Mouse (Mus musculus) neural tube, embryonic 15.5 days (tissue): ENCODE measurements at regions not wholly inside any gene's neighbourhood (a gene's known extent, or its start where the extent isn't known, plus 50 kb on each side); places are given as distances from the start of the nearest gene placed in this dataset.
A peak's percentile ranks its signal among the peaks of the same experiment; 100 is the strongest.

Source experiments
- ATAC-seq: fragments of 200-750 bp; cut with Nextera tagmentation; 2 replicates; pipeline ENCODE4 v1.8.0; 2017; ENCODE audit warnings: mild to moderate bottlenecking, moderate TSS enrichment, moderate library complexity; ENCODE audit not compliant: low FRiP score
- H3K27ac ChIP-seq: fragments of 300-500 bp; sonication (generic); replicated peaks from 2 replicates; pipeline ENCODE4 v1.5.1; 2015; ENCODE audit warnings: mild to moderate bottlenecking, inconsistent platforms
- H3K27me3 ChIP-seq: fragments of 300-500 bp; sonication (generic); replicated peaks from 2 replicates; pipeline ENCODE4 v1.6.1; 2015; ENCODE audit warnings: inconsistent platforms
- H3K36me3 ChIP-seq: fragments of 300-500 bp; sonication (generic); 2 replicates; pipeline ENCODE4 v1.6.1; 2015; ENCODE audit warnings: inconsistent platforms
- H3K4me1 ChIP-seq: fragments of 300-500 bp; sonication (generic); 2 replicates; pipeline ENCODE4 v1.6.1; 2015; ENCODE audit warnings: inconsistent platforms
- H3K4me2 ChIP-seq: fragments of 300-500 bp; sonication (generic); 2 replicates; pipeline ENCODE4 v1.6.1; 2015; ENCODE audit warnings: inconsistent platforms, mild to moderate bottlenecking, moderate library complexity
- H3K4me3 ChIP-seq: fragments of 300-500 bp; sonication (generic); replicated peaks from 2 replicates; pipeline ENCODE4 v1.5.1; 2015; ENCODE audit warnings: mild to moderate bottlenecking, inconsistent platforms
- H3K9ac ChIP-seq: fragments of 300-500 bp; sonication (generic); replicated peaks from 2 replicates; pipeline ENCODE4 v1.6.1; 2015; ENCODE audit warnings: mild to moderate bottlenecking, inconsistent platforms
- H3K9me3 ChIP-seq: fragments of 300-500 bp; sonication (generic); replicated peaks from 2 replicates; pipeline ENCODE4 v1.6.1; 2016; ENCODE audit warnings: inconsistent platforms
- WGBS: fragments of 180-500 bp; shearing (Covaris S2); methylation state at CpG from one replicate; pipeline ENCODE4 v1.1.7; 2015; ENCODE audit warnings: mixed read lengths; 5-methylcytosine and 5-hydroxymethylcytosine counted together

DNA sequence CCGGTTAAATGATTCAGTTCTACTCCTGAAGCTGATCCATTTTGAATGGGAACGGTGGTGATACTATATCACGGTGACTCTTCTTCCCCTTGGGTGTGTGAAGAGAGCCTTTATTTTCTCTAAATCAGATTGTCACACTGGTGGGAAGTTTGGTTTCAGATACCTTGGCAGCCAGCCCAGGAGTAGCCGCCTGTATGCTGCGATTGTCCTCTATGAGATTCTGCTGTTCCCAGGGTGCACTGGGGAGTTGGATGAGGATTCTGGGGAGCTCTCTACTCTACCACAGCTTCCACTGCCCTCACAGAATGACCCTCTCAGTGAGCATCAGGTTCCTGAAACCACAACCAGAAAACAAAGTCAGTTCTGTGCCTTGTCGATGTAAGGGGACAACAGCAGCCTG is 104.0 kb upstream of the Rapgef5 start:
- Histone ChIP-seq H3K9me3 (no peaks in the 10 kb centered on the region), H3K4me3 (no peak overlapping the region), H3K36me3 (no peaks in the 10 kb centered on the region), H3K4me1 (peaks cover 5% of the 10 kb centered on the region; the same call in 1 of the 2 replicates), H3K27ac (no peak overlapping the region), H3K27me3 (no peaks in the 10 kb centered on the region), H3K4me2 (no peak overlapping the region), H3K9ac (no peak overlapping the region)
- WGBS: 47% methylated on average over 6 of the region's 6 CpGs
- peak; percentile 35 for ATAC-seq

DNA sequence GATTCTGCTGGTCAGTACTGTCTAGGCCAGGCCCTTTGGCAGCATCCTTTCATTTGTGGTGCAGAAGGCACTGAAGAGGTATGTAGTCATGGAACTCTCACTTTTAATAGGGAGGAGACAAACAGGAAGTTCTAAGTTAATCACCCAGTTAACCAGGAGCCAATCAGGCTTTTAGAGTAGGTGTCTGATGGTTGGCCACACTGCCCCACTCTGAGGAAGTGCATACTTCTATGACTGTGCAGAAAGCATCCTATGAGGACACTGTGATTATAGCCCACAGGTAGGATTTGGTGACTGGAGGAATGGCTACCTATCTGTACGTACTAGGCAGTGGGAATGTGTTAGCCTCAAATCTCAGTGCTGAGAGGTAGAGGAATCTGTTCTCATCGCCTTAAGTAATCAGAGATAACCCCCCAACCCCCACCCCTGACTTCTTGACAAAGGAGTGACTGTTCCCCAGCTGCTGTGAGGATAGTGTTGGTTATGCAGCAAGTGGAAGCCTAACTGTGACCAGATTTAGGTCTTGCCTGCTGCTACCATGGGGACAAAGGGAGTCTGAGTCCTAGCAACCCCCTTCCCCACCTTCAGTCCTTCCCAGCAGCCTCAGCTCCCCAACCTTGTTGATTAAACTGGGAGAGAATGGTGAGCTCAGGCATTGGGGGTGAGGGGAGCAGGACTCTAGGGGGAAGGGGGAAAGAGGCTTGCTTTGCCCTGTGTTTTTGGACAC is 103.3 kb upstream of the Rapgef5 start:
- no peaks in the 10 kb centered on the region for H3K36me3 ChIP-seq
- no peak overlapping the region for H3K4me3 ChIP-seq
- no peak overlapping the region for H3K27ac ChIP-seq
- no peak overlapping the region for H3K4me2 ChIP-seq
- no peaks in the 10 kb centered on the region for H3K9me3 ChIP-seq
- peaks cover 5% of the 10 kb centered on the region; the same call in 1 of the 2 replicates for H3K4me1 ChIP-seq
- 78% methylated on average over 2 of the region's 2 CpGs for WGBS
- peak; percentile 28; the same call in 1 of the 2 replicates for ATAC-seq
- no peaks in the 10 kb centered on the region for H3K27me3 ChIP-seq
- no peak overlapping the region for H3K9ac ChIP-seq

DNA sequence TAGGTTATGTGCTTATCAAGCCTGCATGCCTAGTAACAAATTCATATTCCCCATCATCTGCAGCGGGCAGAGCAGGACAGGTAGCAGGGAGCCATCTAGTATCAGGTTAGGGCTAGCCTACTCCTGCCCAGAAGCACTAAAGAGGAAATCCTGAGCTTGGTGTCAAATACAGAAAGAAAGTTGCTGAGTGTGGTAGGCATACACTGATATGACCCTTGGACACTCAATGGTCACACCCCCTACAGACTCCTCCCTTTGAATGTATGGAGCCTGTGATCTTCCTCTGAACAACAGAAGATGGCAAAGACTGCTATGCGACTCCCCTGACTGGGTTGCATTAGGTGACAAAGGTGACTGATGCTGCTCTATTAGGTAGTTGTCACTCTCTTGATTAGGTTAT is 102.3 kb upstream of the Rapgef5 start:
- Histone ChIP-seq H3K4me2 (no peak overlapping the region), H3K36me3 (no peaks in the 10 kb centered on the region), H3K4me1 (peaks cover 5% of the 10 kb centered on the region; the same call in 1 of the 2 replicates), H3K9me3 (no peaks in the 10 kb centered on the region), H3K27ac (no peak overlapping the region), H3K4me3 (no peak overlapping the region), H3K9ac (no peak overlapping the region), H3K27me3 (no peaks in the 10 kb centered on the region)
- ATAC-seq: no peak
- 94% methylated on average over 2 of the region's 2 CpGs for WGBS

DNA sequence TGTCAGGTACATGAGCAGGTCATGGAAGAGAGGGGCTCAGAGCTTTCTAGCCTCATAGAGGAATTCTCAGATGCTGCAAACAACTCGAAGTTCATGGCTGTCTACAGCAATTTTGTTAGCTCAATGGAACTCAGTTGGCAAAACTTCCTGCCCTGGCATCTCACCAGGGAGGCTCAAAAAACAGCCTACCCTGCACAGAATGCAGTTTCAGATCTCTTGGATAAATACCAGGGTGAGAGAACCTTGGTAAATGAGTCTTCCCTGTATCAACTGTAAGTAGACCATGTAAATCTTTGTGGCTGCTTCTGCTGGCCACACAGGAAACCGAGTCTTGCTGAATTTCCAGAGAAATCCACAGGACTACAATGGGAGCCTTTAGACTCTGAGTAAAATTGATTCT is 101.1 kb upstream of the Rapgef5 start:
- 78% methylated on average over 2 of the region's 2 CpGs for WGBS
- Histone ChIP-seq H3K27ac (no peak overlapping the region), H3K36me3 (no peaks in the 10 kb centered on the region), H3K4me1 (peaks cover 5% of the 10 kb centered on the region; the same call in 1 of the 2 replicates), H3K9me3 (no peaks in the 10 kb centered on the region), H3K4me3 (no peak overlapping the region), H3K4me2 (no peak overlapping the region), H3K9ac (no peak overlapping the region), H3K27me3 (no peaks in the 10 kb centered on the region)
- no peak for ATAC-seq

GRCm38 (mm10) chr12:117417991-117418390 is 98.3 kb upstream of the Rapgef5 start:
- no peak overlapping the region for H3K9ac ChIP-seq
- WGBS: 91% methylated on average over 4 of the region's 4 CpGs
- H3K27ac ChIP-seq: no peak overlapping the region
- no peak for ATAC-seq
- H3K27me3 ChIP-seq: no peaks in the 10 kb centered on the region
- no peaks in the 10 kb centered on the region for H3K36me3 ChIP-seq
- H3K4me1 ChIP-seq: no peaks in the 10 kb centered on the region
- no peak overlapping the region for H3K4me2 ChIP-seq
- H3K4me3 ChIP-seq: no peak overlapping the region
- H3K9me3 ChIP-seq: no peaks in the 10 kb centered on the region

DNA sequence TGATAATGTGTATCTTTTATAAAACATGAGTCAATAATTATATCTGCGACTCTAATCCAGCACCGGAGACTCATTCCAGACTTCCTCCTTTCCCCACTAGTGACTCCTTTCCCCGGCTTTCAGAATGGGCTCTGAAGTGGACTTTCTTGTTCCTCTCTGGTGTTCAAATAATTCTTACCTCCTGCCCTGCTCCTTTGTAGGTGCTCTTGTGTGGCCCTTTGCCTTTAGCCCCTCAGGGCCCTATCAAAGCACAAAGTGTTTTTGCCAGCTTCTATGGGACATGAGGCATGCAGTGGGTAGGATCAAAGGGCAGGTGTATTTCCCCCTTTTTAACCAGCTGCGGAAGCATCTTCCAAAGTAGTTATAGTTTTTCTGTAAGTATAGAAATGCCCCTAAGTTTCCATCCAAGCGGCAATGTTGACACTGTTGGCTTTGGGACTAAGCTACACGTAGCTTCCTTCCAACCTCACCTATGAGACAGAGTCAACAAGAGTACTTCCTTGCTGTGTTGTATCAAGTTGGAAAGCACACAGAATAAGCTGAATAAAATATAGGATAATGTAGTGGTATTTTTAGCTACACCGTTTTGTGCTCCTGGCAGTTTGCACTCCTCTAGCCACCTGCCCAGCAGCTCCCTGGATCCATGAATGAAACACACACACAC is 93.8 kb upstream of the Rapgef5 start:
- ATAC-seq: no peak
- no peak overlapping the region for H3K9ac ChIP-seq
- H3K27ac ChIP-seq: no peak overlapping the region
- H3K4me1 ChIP-seq: no peaks in the 10 kb centered on the region
- no peak overlapping the region for H3K4me3 ChIP-seq
- no peaks in the 10 kb centered on the region for H3K27me3 ChIP-seq
- H3K9me3 ChIP-seq: no peaks in the 10 kb centered on the region
- H3K36me3 ChIP-seq: no peaks in the 10 kb centered on the region
- 87% methylated on average over 7 of the region's 7 CpGs for WGBS
- no peak overlapping the region for H3K4me2 ChIP-seq

DNA sequence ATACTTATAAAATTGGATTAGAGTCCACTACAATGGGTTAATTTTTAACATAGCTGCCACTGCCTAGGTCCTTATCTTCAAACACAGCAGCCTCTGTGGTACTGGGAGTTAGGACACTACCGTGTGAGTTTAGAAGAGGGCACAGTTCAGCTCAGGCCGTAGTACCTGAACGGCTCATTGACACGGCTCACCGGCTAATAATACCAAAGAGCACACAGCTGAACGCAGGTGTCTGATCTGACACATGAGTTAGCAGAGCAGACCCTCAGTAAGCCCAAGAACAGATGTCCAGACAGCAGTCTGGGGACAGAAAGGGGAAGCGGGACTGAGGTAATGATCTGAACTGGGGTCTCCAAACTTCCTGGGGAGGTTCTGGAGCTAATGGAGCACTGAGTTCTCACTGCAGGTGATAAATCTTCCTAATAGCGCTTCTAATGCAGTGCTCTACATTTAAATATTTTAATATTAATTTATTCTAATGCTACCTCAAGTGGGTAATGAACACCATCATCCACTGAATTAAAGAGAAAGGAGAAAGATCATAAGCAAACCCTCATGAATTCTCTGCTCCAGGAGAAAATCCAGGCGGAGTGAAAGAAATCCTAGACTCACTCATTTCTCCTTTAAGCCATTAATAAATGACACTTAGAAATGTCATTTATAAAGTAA is 90.8 kb upstream of the Rapgef5 start:
- no peak for ATAC-seq
- 48% methylated on average over 9 of the region's 9 CpGs for WGBS

DNA sequence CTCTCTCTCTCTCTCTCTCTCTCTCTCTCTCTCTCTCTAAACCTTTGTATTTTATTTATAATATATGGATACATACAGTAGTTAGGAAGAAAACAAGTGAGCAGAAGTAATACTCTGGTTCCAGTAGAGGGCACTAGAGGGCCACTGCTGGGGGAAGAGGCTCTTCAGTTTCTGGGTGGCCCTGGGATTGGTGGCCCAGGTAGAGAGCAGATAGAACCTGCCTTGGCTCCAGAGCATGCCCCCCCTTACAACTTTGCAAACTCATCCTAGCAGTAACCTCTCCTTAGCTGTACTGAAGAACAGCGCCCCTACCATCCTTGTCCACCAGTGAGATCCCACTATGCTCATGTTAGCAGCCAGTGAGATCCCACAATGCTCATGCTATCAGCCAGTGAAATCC is 88.8 kb upstream of the Rapgef5 start:
- Histone ChIP-seq H3K36me3 (no peaks in the 10 kb centered on the region), H3K4me2 (no peak overlapping the region), H3K27me3 (no peaks in the 10 kb centered on the region), H3K4me3 (no peak overlapping the region), H3K4me1 (no peaks in the 10 kb centered on the region), H3K9me3 (no peaks in the 10 kb centered on the region), H3K27ac (no peak overlapping the region), H3K9ac (no peak overlapping the region)
- 27% methylated on average over 1 of the region's 1 CpGs for WGBS
- 0 out of 2 replicates have a peak, but pooled peaks have one; percentile 53 for ATAC-seq

More for the DNA sequence above, 90.8 kb upstream of the Rapgef5 start:
- no peak overlapping the region for H3K4me3 ChIP-seq
- H3K27ac ChIP-seq: no peak overlapping the region
- H3K27me3 ChIP-seq: no peaks in the 10 kb centered on the region
- H3K36me3 ChIP-seq: no peaks in the 10 kb centered on the region
- H3K4me2 ChIP-seq: no peak overlapping the region
- H3K4me1 ChIP-seq: no peaks in the 10 kb centered on the region
- no peaks in the 10 kb centered on the region for H3K9me3 ChIP-seq
- H3K9ac ChIP-seq: no peak overlapping the region

DNA sequence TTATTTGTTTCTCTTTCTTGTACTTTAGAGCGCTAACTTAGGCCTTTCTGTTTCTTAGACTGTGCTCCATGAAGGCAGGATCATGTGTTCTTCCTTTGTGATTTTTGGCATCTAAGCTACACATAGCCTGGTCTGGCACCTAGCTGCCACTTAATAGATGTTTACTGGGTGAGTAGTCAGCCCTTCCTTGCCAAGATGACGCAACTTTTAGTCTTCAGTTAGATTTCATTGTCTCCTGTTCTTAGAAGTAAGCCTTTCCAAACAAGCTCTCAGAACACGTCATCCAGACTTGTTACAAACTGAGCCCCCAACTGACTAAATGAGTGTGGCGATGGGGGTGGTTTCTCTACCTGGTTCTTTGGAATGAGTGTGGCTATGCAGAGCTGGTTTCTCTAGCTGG is 85.4 kb upstream of the Rapgef5 start:
- no peaks in the 10 kb centered on the region for H3K36me3 ChIP-seq
- no peak overlapping the region for H3K4me3 ChIP-seq
- no peak overlapping the region for H3K4me2 ChIP-seq
- WGBS: 94% methylated on average over 4 of the region's 4 CpGs
- no peak for ATAC-seq
- no peaks in the 10 kb centered on the region for H3K9me3 ChIP-seq
- H3K27me3 ChIP-seq: no peaks in the 10 kb centered on the region
- H3K27ac ChIP-seq: no peak overlapping the region
- no peak overlapping the region for H3K9ac ChIP-seq
- no peaks in the 10 kb centered on the region for H3K4me1 ChIP-seq

DNA sequence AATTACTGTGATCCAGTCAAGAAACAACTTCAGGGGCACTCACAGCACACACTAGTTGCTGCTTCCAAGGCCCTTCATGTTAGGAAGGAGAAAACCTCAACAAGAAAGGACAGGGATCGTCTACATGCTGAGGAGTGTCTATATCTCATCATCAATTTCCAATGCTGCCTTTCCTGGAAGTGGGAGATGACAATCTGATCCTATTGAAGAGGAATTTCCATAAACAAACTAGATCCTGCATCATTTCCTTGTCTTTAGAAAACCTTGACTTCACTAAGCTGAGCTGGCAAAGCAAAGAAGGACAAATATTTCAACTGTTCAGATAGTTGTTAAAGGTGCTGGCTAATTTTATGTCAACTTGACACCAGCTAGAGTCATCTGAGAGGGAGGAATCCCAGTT is 83.5 kb upstream of the Rapgef5 start:
- no peak overlapping the region for H3K9ac ChIP-seq
- no peak overlapping the region for H3K4me2 ChIP-seq
- H3K9me3 ChIP-seq: no peaks in the 10 kb centered on the region
- ATAC-seq: no peak
- H3K27ac ChIP-seq: no peak overlapping the region
- no peaks in the 10 kb centered on the region for H3K27me3 ChIP-seq
- no peak overlapping the region for H3K4me3 ChIP-seq
- H3K36me3 ChIP-seq: no peaks in the 10 kb centered on the region
- H3K4me1 ChIP-seq: no peaks in the 10 kb centered on the region
- WGBS: 83% methylated on average over 1 of the region's 1 CpGs

- H3K9me3 ChIP-seq: no peaks in the 10 kb centered on the region
- H3K36me3 ChIP-seq: no peaks in the 10 kb centered on the region
- H3K27me3 ChIP-seq: no peaks in the 10 kb centered on the region
- 84% methylated on average over 4 of the region's 4 CpGs for WGBS
- no peak overlapping the region for H3K27ac ChIP-seq
- H3K4me3 ChIP-seq: no peak overlapping the region
- no peak overlapping the region for H3K4me2 ChIP-seq
- no peak for ATAC-seq
- no peak overlapping the region for H3K9ac ChIP-seq
- H3K4me1 ChIP-seq: no peaks in the 10 kb centered on the region
These were observed 79.3 kb upstream of the Rapgef5 start for GRCm38 (mm10) chr12:117437011-117437410.
